Mouse (Mus musculus) forebrain, postnatal 0 days (tissue): ENCODE results near the gene Stat6. TPM values are rescaled to one million over a fixed set of nuclear protein-coding genes. Genes with fewer than 3 reads are reported as not detected.

Source experiments
- ATAC-seq: fragments of 200-750 bp; cut with Nextera tagmentation; 2 replicates; pipeline ENCODE4 v1.8.0; 2017; ENCODE audit warnings: mild to moderate bottlenecking, moderate library complexity
- DNase-seq: peaks from one replicate; pipeline ENCODE4 v3.0.0-alpha.2; 2015
- H3K27ac ChIP-seq: fragments of 300-500 bp; sonication (generic); 2 replicates; pipeline ENCODE4 v1.5.1; 2014; ENCODE audit warnings: low read depth, mild to moderate bottlenecking, antibody characterized with exemption, low read length, moderate library complexity, mixed read lengths
- H3K27me3 ChIP-seq: fragments of 300-500 bp; sonication (generic); 2 replicates; pipeline ENCODE4 v1.6.1; 2014; ENCODE audit warnings: mild to moderate bottlenecking, low read length, mixed read lengths; ENCODE audit not compliant: insufficient read depth
- H3K36me3 ChIP-seq: fragments of 300-500 bp; sonication (generic); 2 replicates; pipeline ENCODE4 v1.6.1; 2014; ENCODE audit warnings: mild to moderate bottlenecking, moderate library complexity; ENCODE audit not compliant: insufficient read depth
- H3K4me1 ChIP-seq: fragments of 300-500 bp; sonication (generic); 2 replicates; pipeline ENCODE4 v1.6.1; 2014; ENCODE audit warnings: antibody characterized with exemption; ENCODE audit not compliant: insufficient read depth
- H3K4me2 ChIP-seq: fragments of 300-500 bp; sonication (generic); 2 replicates; pipeline ENCODE4 v1.6.1; 2014; ENCODE audit warnings: low read depth, mild to moderate bottlenecking, moderate library complexity
- H3K4me3 ChIP-seq: fragments of 300-500 bp; sonication (generic); 2 replicates; pipeline ENCODE4 v1.5.1; 2014; ENCODE audit warnings: low read depth, low read length, mixed read lengths
- H3K9ac ChIP-seq: fragments of 300-500 bp; sonication (generic); 2 replicates; pipeline ENCODE4 v1.6.1; 2014; ENCODE audit warnings: mild to moderate bottlenecking
- H3K9me3 ChIP-seq: fragments of 300-500 bp; sonication (generic); 2 replicates; pipeline ENCODE4 v1.6.1; 2016; ENCODE audit warnings: low read length
- CTCF ChIP-seq: sonication (generic); IDR thresholded peaks from 2 replicates; pipeline ENCODE4 v1.5.1; 2016; ENCODE audit warnings: antibody characterized with exemption, control low read depth, low read depth
- WGBS: fragments of 180-500 bp; shearing (Covaris S2); extraction: QIAGEN DNeasy Blood & Tissue Kit; methylation state at CpG from one replicate; pipeline ENCODE4 v1.1.7; 2014; 5-methylcytosine and 5-hydroxymethylcytosine counted together
- polyA plus RNA-seq: library from polyadenylated mRNA; unstranded; fragments of >200 nt; fragmentation: Nextera tagmentation; extraction: Ambion mirVana; gene quantifications from 2 replicates; pipeline ENCODE4 v1.2.1, GENCODE M21; 2015
- total RNA-seq: library from RNA; depleted of rRNA; stranded (reverse); fragments of >200 nt; gene quantifications from 2 replicates; pipeline ENCODE4 v1.2.3, GENCODE M21; 2014

The Stat6 gene
- total and polyA plus RNA-seq, 2 experiments from 2014 or later: 4.3 to 5.4 TPM

DNA sequence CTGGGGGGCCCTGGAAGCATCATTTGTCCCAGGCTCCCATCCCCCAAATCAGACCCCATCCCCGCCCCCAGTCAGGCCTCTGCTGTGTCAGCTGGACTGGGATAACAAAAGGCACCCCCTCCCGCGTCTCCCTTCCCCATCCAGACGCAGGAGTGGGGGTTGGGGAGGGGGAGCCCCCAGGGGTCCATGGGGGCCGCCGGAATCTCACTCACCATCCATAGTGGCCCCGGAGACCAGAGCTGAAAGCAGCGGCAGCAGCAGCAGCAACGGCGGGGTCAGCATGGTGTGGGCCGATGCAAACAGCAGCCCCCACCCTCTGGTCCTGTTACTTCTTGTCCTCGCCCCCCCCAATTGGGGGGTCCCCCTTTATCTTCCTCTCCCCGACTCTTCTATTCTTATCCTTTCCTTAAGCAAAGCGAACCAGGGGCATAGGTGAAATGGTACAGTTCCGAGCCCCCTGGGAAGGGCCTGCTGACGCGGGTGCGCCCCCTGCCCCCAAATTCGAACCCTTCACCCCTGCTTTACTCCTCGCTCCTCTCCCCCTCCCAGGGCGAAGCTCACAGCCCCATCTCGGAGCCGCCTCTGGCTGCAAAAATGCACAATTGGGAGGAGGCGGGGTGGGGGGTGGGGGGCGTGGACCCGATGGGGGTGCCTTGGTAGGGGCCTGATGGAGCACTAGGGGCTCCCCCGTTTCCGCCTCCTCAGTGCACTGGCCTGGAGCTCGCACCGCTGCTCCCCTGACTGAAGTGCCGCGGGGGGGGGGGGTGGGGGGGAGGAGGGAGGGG lies 22.2 kb upstream of the Stat6 start, which contains the start of gene Lrp1:
Gene Lrp1, minus strand, starts transcription at position 743 of the 785 bp plus-strand sequence.
- Histone ChIP-seq H3K9me3 (no peaks in the 10 kb centered on the region), H3K27me3 (no peaks in the 10 kb centered on the region), H3K4me3 (peak within 1 kb of the TSS; percentile 90), H3K4me2 (peak within 1 kb of the TSS; percentile 92), H3K27ac (peak within 1 kb of the TSS; percentile 85), H3K4me1 (peaks cover 34% of the 10 kb centered on the region), H3K36me3 (no peaks in the 10 kb centered on the region), H3K9ac (peak within 1 kb of the TSS; percentile 96)
- WGBS: under 1% methylated on average over 21 of the region's 32 CpGs
- peak; percentile 14; the same call in 1 of the 2 replicates for TF ChIP-seq CTCF
- DNase-seq (peak; percentile 72), ATAC-seq (peak; percentile 71)

DNA sequence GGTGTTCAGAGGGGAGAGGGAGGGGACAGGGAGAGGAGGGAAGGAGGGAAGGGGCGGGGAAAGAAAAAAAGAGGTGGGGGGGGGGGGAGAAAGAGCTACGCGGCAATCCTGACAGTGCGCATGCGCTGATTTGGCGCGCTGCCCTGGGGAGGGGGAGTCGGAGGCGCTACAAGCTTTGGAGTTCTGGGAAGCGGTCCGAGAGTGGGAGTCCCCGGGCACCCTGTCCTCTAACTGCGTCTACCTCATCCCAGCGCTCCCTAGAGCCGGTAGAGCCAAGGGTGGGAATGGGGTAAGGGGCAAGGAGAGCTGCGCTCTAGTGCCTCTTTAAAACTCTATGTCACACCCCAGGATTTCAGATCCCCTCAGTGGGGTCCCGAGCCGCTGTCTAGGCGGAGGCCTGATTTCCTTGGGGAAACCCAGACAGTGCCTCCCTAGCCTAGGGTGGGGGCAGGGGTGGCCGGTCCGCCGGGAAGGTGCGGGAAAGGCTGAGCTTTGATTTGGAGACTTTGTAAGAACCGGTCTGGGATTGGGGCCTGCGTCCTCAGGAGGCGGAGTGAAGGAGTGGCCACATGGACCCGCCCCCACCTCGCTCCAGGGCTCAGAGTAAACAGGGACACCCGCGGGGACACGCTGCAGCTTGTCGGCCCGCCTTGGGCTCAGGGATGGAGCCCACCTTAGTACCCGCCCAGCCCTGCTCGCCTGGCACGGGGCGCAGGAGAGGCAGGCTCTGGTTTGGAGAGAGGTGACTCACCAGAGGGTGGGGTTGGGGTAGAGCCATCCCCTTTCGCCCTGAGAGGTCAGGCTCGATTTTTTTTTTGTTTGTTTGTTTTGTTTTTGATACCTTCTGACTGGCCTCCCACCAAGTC lies 21.4 kb upstream of the Stat6 start:
- Histone ChIP-seq H3K36me3 (no peaks in the 10 kb centered on the region), H3K4me2 (peak overlapping the region; percentile 92), H3K9me3 (no peaks in the 10 kb centered on the region), H3K4me3 (peak overlapping the region; percentile 90), H3K27ac (peak overlapping the region; percentile 72), H3K9ac (peak overlapping the region; percentile 96), H3K4me1 (peaks cover 30% of the 10 kb centered on the region), H3K27me3 (no peaks in the 10 kb centered on the region)
- 0 out of 2 replicates have a peak, but pooled peaks have one; percentile 3 for TF ChIP-seq CTCF
- ATAC-seq: peak; percentile 73
- under 1% methylated on average over 34 of the region's 39 CpGs for WGBS
- peak; percentile 96 for DNase-seq

DNA sequence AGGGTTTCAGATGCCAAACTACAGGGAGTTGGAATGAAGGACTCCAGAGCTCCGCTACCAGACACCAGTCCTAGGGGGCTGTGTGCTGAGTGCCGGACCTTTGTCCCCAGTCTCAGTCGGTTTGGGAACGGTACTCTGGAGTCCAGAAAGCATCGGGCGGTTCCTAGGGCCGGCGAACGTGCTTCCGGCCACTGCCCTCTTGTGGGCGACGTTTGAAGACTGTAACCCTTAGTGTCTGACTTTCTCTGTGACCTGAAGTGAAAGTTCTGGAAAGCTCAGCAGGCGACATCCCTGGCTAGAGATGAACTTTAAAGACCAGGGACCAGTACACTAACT lies 20.8 kb upstream of the Stat6 start:
- ATAC-seq: peak; percentile 10; the same call in 1 of the 2 replicates

DNA sequence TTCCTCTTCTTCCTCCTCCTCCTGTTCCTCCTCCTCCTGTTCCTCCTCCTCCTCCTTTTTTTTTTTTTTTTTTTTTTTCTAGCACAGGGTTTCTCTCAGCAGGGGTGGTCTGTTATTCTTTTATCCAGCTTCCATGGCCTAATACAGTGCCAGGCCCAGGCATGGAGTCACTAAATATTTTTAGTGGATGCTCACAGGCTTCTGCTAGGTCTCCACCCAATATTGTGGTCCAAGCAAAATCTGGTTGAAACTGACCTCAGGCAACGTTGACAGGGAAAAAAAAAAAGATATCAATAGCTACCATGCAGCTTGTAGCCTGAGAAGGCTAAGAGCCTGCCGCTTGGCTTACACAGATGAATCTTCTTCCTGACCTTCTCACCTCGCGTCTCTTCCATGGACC lies 20.1 kb upstream of the Stat6 start:
- Histone ChIP-seq H3K9me3 (no peaks in the 10 kb centered on the region), H3K27ac (no peak overlapping the region), H3K9ac (no peak overlapping the region), H3K36me3 (no peaks in the 10 kb centered on the region), H3K4me3 (no peak overlapping the region), H3K27me3 (no peaks in the 10 kb centered on the region), H3K4me2 (no peak overlapping the region), H3K4me1 (peaks cover 20% of the 10 kb centered on the region)
- no peak for TF ChIP-seq CTCF
- WGBS: 63% methylated on average over 4 of the region's 4 CpGs
- DNase-seq (no peak), ATAC-seq (no peak)

More for the DNA sequence above, 20.8 kb upstream of the Stat6 start:
- H3K9me3 ChIP-seq: no peaks in the 10 kb centered on the region
- peak overlapping the region; percentile 90 for H3K4me3 ChIP-seq
- no peaks in the 10 kb centered on the region for H3K27me3 ChIP-seq
- peak overlapping the region; percentile 72 for H3K27ac ChIP-seq
- H3K36me3 ChIP-seq: no peaks in the 10 kb centered on the region
- peak overlapping the region; percentile 96; the same call in 1 of the 2 replicates for H3K9ac ChIP-seq
- under 1% methylated on average over 13 of the region's 13 CpGs for WGBS
- TF ChIP-seq CTCF: peak; percentile 55
- H3K4me1 ChIP-seq: peaks cover 27% of the 10 kb centered on the region
- H3K4me2 ChIP-seq: peak overlapping the region; percentile 92
- DNase-seq: peak; percentile 36

DNA sequence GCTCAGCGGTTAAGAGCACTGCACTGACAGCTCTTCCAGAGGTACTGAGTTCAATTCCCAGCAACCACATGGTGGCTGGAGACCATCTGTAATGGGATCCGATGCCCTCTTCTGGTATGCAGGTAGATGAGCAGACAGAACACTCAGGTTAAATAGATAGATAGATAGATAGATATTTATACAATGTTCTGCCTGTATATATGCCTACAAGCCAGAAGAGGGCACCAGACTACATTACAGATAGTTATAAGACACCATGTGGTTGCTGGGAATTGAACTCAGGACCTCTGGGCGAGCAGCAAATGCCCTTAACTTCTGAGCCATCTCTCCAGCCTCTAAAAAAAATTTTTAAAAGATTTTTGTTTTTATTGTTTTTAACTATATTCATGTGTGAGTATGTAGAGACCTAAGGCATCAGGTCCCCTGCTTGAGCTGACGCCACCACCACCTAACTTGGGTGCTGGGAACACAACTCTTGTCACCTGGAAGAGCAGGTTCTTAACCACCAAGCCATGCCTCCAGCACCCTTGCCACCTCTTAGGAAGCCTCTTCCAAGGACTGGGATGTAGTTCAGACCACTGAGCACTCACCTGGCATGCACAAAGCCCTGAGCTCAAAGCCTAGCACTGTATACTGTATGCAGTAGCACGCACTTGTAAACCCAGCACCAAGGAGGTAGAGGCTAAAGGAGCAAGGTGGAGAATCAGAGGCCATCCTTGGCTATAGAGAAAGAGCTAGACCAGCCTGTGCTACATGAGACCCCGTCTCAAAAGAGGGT lies 19.2 kb upstream of the Stat6 start:
- ATAC-seq: no peak
- WGBS: 93% methylated on average over 6 of the region's 6 CpGs
- no peaks in the 10 kb centered on the region for H3K9me3 ChIP-seq
- H3K4me1 ChIP-seq: peaks cover 11% of the 10 kb centered on the region
- no peaks in the 10 kb centered on the region for H3K27me3 ChIP-seq
- H3K4me3 ChIP-seq: no peak overlapping the region
- DNase-seq: no peak
- no peak overlapping the region for H3K27ac ChIP-seq
- H3K9ac ChIP-seq: no peak overlapping the region
- no peak overlapping the region for H3K4me2 ChIP-seq
- peak; percentile 25 for TF ChIP-seq CTCF
- no peaks in the 10 kb centered on the region for H3K36me3 ChIP-seq

DNA sequence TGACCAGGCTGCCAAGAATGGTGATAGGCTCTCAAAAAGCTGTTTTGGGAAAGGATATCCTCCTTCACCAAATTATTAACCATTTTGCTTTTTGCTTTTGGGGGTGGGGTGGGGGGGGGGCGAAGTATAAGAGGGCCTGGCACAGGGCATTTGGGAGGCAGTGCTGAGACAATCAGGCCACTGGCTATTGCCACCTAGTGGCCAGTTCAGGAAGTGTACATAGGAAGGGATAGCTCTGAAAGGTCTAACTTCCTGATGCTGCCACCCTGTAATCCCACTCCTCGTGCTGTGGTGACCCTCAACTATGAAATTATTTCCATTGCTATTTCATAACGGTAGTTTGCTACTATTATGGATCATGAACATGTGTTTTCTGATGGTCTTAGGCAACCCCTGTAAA lies 16.4 kb upstream of the Stat6 start:
- Histone ChIP-seq H3K4me3 (no peak overlapping the region), H3K9me3 (no peaks in the 10 kb centered on the region), H3K4me1 (0 out of 2 replicates have a peak, but pooled peaks cover 2% of the 10 kb centered on the region), H3K36me3 (no peaks in the 10 kb centered on the region), H3K27ac (no peak overlapping the region), H3K9ac (no peak overlapping the region), H3K4me2 (no peak overlapping the region), H3K27me3 (no peaks in the 10 kb centered on the region)
- WGBS: 88% methylated on average over 3 of the region's 3 CpGs
- TF ChIP-seq CTCF: peak; percentile 63
- ATAC-seq (no peak), DNase-seq (peak; percentile 33)
